Mouse (Mus musculus) limb, embryonic 14.5 days (tissue): ENCODE results near the gene Lpar2. TPM values are rescaled to one million over a fixed set of nuclear protein-coding genes. Genes with fewer than 3 reads are reported as not detected.

Source experiments
- ATAC-seq: fragments of 200-750 bp; cut with Nextera tagmentation; 2 replicates; pipeline ENCODE4 v1.8.0; 2017; ENCODE audit warnings: low read depth, moderate number of reproducible peaks, moderate TSS enrichment; ENCODE audit not compliant: low FRiP score
- DNase-seq: peaks from one replicate; pipeline ENCODE4 v3.0.0-alpha.2; 2015; ENCODE audit warnings: low spot score
- H3K27ac ChIP-seq: fragments of 300-500 bp; sonication (generic); replicated peaks from 2 replicates; pipeline ENCODE4 v1.5.1; 2014; ENCODE audit warnings: low read depth, mild to moderate bottlenecking, low read length, moderate library complexity, mixed read lengths
- H3K27me3 ChIP-seq: fragments of 300-500 bp; sonication (generic); 2 replicates; pipeline ENCODE4 v1.6.1; 2014; ENCODE audit warnings: low read length, mixed read lengths; ENCODE audit not compliant: control insufficient read depth, insufficient read depth
- H3K36me3 ChIP-seq: fragments of 300-500 bp; sonication (generic); 2 replicates; pipeline ENCODE4 v1.6.1; 2014; ENCODE audit warnings: mild to moderate bottlenecking, low read length, moderate library complexity, mixed read lengths; ENCODE audit not compliant: control insufficient read depth, insufficient read depth
- H3K4me1 ChIP-seq: fragments of 300-500 bp; sonication (generic); 2 replicates; pipeline ENCODE4 v1.6.1; 2014; ENCODE audit warnings: antibody characterized with exemption, low read length, mixed read lengths; ENCODE audit not compliant: control insufficient read depth, insufficient read depth
- H3K4me2 ChIP-seq: fragments of 300-500 bp; sonication (generic); replicated peaks from 2 replicates; pipeline ENCODE4 v1.6.1; 2014; ENCODE audit warnings: low read depth, mild to moderate bottlenecking, low read length, moderate library complexity; ENCODE audit not compliant: severe bottlenecking
- H3K4me3 ChIP-seq: fragments of 300-500 bp; sonication (generic); replicated peaks from 2 replicates; pipeline ENCODE4 v1.5.1; 2014; ENCODE audit warnings: low read length
- H3K9ac ChIP-seq: fragments of 300-500 bp; sonication (generic); 2 replicates; pipeline ENCODE4 v1.6.1; 2014; ENCODE audit warnings: mild to moderate bottlenecking, low read depth, low read length, moderate library complexity; ENCODE audit not compliant: severe bottlenecking
- H3K9me3 ChIP-seq: fragments of 300-500 bp; sonication (generic); 2 replicates; pipeline ENCODE4 v1.6.1; 2016; ENCODE audit warnings: low read length; ENCODE audit not compliant: control insufficient read depth
- POLR2A ChIP-seq: fragments of 200-500 bp; IDR thresholded peaks from 2 replicates; pipeline ENCODE4 v1.8.0; 2012; ENCODE audit warnings: inconsistent platforms, mild to moderate bottlenecking, moderate library complexity, borderline replicate concordance; ENCODE audit not compliant: insufficient read depth, insufficient read length; ENCODE audit errors: extremely low read depth
- WGBS: fragments of 180-500 bp; shearing (Covaris S2); extraction: QIAGEN DNeasy Blood & Tissue Kit; methylation state at CpG from one replicate; pipeline ENCODE4 v1.1.7; 2014; 5-methylcytosine and 5-hydroxymethylcytosine counted together
- polyA plus RNA-seq, 2 experiments: library from polyadenylated mRNA; depleted of rRNA in 1 of 2; stranded (reverse) in 1 of 2; unstranded in 1 of 2; fragments of >200 nt; fragmentation: Nextera tagmentation in 1 of 2; extraction: Ambion mirVana in 1 of 2; gene quantifications; 2 replicates each; pipeline versions ENCODE4 v1.2.1 to v1.2.3; 2012 to 2014

The Lpar2 gene
- polyA plus RNA-seq, 2 experiments, result 1.5 to 4.1 TPM

- Histone ChIP-seq H3K27ac (peak within 1 kb of the TSS; percentile 5; the same call in 1 of the 2 replicates), H3K4me2 (peak within 1 kb of the TSS; percentile 91), H3K4me3 (peak within 1 kb of the TSS; percentile 54), H3K36me3 (peaks cover 10% of the 10 kb centered on the region; the same call in 1 of the 2 replicates), H3K9ac (peak within 1 kb of the TSS; percentile 59), H3K9me3 (no peaks in the 10 kb centered on the region), H3K27me3 (no peaks in the 10 kb centered on the region), H3K4me1 (peaks cover 7% of the 10 kb centered on the region; the same call in 1 of the 2 replicates)
- ATAC-seq, result peak; percentile 98
- no peak for TF ChIP-seq POLR2A
- under 1% methylated on average over 35 of the region's 38 CpGs for WGBS
- DNase-seq, result peak; percentile 97
These were observed 10.1 kb downstream of the Lpar2 start, which contains the start of gene Pbx4 for GRCm38 (mm10) chr8:69832298-69832853. TSS of gene Pbx4 (plus strand) at chr8:69832491.

- WGBS, result 64% methylated on average over 8 of the region's 8 CpGs
- no peak for TF ChIP-seq POLR2A
- H3K9ac ChIP-seq, result no peak overlapping the region
These were observed 14.9 kb downstream of the Lpar2 start for GRCm38 (mm10) chr8:69837057-69837682.

GRCm38 (mm10) chr8:69847167-69848065, 25.2 kb downstream of the Lpar2 start:
- Histone ChIP-seq H3K9me3 (no peaks in the 10 kb centered on the region), H3K27ac (no peak overlapping the region), H3K9ac (no peak overlapping the region), H3K4me1 (no peaks in the 10 kb centered on the region), H3K36me3 (no peaks in the 10 kb centered on the region), H3K4me2 (no peak overlapping the region), H3K4me3 (no peak overlapping the region), H3K27me3 (no peaks in the 10 kb centered on the region)
- no peak for DNase-seq
- WGBS, result 55% methylated on average over 3 of the region's 3 CpGs
- no peak for ATAC-seq
- TF ChIP-seq POLR2A, result no peak

More at GRCm38 (mm10) chr8:69837057-69837682, 14.9 kb downstream of the Lpar2 start:
- no peak overlapping the region for H3K4me2 ChIP-seq
- no peak overlapping the region for H3K27ac ChIP-seq
- ATAC-seq (no peak), DNase-seq (no peak)
- H3K4me3 ChIP-seq, result no peak overlapping the region
- peaks cover 4% of the 10 kb centered on the region; the same call in 1 of the 2 replicates for H3K4me1 ChIP-seq
- no peaks in the 10 kb centered on the region for H3K27me3 ChIP-seq
- H3K9me3 ChIP-seq, result no peaks in the 10 kb centered on the region
- no peaks in the 10 kb centered on the region for H3K36me3 ChIP-seq

GRCm38 (mm10) chr8:69848951-69849350, 26.7 kb downstream of the Lpar2 start:
- Histone ChIP-seq H3K9ac (no peak overlapping the region), H3K4me2 (no peak overlapping the region), H3K27me3 (no peaks in the 10 kb centered on the region), H3K27ac (no peak overlapping the region), H3K9me3 (no peaks in the 10 kb centered on the region), H3K36me3 (no peaks in the 10 kb centered on the region), H3K4me3 (no peak overlapping the region), H3K4me1 (no peaks in the 10 kb centered on the region)
- WGBS, result 78% methylated on average over 8 of the region's 8 CpGs
- DNase-seq (peak; percentile 16), ATAC-seq (no peak)
- no peak for TF ChIP-seq POLR2A

- DNase-seq (no peak), ATAC-seq (no peak)
- Histone ChIP-seq H3K4me1 (no peaks in the 10 kb centered on the region), H3K27me3 (no peaks in the 10 kb centered on the region), H3K9me3 (no peaks in the 10 kb centered on the region), H3K36me3 (no peaks in the 10 kb centered on the region), H3K9ac (no peak overlapping the region), H3K4me3 (no peak overlapping the region), H3K27ac (no peak overlapping the region), H3K4me2 (no peak overlapping the region)
- 34% methylated on average over 3 of the region's 3 CpGs for WGBS
- TF ChIP-seq POLR2A, result no peak
These were observed 27.7 kb downstream of the Lpar2 start for GRCm38 (mm10) chr8:69849899-69850298.
